Mouse (Mus musculus): ENCODE results near the gene Snta1.
"Not testable (repeated sequence)": the region's sequence is repeated elsewhere in the genome, so short reads cannot be mapped to it uniquely, and the experiment has no call there.

The Snta1 gene

DNA sequence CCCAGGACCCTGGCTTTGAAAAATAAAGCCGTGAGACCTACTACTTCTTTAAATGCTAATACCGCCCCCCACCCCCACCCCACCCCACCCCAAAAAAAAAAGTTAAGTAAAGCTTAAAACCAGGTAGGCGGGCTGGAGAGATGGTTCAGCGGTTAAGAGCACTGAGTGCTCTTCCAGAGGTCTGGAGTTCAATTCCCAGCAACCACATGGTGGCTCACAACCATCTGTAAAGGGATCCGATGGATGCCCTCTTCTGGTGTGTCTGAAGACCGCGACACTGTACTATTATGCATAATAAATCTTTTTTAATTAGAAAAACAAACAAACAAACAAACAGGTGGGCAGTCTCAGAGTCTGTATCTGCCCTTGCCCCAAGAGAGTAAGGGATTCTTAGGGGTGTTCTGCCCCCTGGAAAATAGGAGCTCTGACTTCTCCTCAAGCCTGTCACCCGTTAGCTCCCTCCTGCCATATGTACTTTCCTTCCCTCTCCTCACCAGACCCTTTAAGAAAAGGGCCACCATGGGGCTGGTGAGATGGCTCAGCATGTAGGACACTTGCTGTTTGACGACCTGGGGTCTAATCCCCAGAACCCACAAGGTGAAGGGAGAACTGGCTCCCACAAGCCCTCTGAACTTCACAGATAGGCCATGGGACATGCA, 34.9 kb downstream of the Snta1 start, which contains the start of gene Cdk5rap1:
TSS of gene Cdk5rap1 (minus strand) at position 169 of the 659 bp plus-strand sequence.
- DNase-seq (ENCODE audit: low spot score), result no peak

DNA sequence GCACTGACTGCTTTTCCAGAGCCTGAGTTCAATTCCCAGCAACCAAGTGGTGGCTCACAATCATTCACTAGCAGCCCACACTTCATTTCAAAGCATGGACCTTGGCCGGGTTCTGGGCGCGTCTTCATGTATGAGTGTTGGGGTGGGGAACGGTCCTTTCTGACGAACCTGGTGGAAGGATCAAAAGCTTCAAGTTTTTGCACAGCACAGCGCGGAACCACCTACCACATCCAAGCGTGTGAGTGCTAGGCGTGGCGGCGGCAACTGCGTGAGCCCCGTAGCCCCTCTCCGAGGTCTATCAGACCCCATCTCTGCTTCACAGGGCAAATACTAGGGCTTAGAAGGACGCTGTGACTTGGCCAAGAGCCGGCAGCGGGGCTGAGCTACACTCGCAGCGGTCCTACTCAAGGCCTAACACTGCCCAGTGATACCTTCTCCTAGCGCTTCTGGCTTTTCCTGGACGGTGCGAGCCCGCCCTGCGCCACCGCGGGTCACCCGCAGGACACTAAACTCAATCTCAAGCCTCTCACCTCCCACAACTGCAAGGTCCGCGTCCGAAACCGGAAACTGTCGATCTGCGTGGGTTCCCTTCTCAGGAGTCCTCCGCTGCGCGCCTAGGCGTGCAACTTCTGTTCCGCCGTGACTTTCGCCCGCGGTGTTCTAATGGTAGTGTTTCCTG, 35.6 kb downstream of the Snta1 start:
- peak; percentile 91 for DNase-seq (ENCODE audit: low spot score)

DNA sequence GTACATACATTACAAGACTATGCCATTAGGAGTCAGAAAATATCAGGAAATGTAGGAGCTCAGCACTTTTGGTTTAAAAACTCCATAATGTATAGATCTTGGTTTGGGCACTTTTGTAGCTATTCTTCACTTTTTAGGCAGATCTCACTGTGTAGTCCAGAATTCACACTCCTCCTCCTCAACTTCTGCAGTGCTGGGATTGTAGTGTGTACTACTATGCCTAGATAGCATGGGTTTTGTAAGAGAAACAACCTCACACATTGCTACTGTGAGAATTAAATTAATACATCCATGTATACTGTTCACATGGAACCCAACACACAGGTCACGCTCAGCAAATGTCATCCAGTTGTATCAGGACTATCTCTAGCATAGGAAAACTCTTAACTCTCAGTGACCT, 40.4 kb downstream of the Snta1 start:
- DNase-seq (ENCODE audit: low spot score), result no peak

DNA sequence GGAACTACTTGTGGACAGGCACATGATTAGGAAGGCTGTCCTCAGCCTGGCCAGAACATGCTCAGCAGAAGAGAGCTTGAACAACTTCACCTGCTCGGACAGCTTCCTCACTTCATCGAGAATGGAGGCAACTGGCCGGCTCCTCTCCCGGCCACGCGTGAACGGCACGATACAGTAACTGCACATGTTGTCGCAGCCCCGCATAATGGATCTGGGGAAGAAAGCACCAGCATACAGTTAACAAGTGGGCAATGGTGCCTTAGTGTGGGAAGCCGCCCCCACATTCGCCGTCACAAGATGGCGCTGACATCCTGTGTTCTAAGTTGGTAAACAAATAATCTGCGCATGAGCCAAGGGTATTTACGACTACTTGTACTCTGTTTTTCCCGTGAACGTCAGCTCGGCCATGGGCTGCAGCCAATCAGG, 53.9 kb downstream of the Snta1 start:
- not testable (repeated sequence) for DNase-seq (ENCODE audit: low spot score)

DNA sequence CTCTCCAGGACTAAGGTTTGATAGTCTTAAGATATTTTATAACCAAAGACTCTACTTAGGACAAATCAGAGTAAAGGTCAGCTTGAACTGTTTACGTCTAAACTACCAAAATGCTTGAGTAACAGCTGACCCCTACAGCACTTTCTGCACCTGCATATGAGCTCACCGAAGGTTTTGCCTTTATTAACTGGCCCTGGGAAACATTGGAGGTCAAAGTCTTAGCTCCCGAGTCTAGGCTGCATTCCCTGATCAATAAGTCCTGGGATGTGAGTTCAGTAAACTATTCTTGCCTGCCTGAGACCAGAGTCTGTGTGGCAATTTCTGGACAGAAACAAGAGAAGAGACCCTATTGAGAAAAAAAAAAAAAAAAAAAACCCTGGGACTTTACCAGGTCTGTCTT, 59.7 kb downstream of the Snta1 start:
- no peak for DNase-seq (ENCODE audit: low spot score)

DNA sequence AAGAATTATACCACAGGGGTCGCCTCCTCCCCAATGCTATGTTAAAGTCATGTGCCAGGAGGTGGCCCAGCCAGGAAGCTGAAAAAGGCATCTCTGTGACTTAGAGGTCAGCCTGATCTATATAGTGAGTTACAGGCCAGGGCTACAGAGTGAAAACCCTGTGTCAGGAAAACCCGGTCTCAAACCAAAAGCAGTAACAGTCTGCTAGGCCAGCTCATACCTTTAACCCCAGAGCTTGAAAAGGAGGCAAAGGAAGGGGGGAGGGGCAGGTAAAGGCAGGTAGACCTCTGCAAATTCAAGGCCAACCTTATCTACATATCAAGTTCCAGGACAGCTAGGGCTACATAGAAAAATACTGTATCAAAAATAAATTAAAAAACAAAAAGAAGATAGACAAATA, 68.5 kb downstream of the Snta1 start:
- DNase-seq (ENCODE audit: low spot score), result no peak

DNA sequence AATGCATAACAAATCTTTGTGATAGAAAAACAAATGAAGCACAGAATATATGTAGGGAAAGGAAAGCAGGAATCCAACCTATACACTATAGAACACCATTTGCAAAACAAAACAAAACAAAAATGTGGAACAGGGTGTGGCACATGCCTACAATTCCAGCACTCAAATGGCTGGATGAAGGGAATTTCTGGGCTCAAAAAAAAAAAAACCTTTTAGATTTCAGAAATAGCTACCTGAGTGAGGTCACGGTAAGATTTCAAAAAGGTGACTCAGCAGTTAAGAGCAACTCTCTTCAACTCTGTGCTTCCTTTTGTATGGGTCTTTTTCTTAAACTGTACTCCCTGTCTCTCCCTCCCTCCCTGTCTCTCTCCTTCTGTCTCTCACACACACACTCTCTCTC, 69.7 kb downstream of the Snta1 start:
- no peak for DNase-seq (ENCODE audit: low spot score)

DNA sequence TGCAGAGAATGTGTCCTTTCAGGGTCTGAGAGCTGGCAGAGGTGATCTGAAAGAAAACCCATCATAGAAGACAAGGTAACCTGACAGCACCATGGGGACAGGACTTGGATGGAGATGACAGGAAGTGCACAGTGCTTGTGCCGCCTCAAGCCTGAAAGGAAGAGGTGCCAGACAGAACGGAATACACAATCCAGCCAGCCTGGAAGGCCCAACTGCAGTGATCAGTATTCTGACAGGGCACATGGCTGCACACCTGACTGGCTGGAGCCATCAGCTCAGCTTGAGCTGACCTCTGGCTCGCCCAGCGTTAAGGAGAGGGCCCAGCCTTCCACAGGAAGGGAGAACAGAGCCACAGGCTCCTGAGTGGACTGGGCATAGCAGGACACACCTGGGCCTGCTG, 72.3 kb downstream of the Snta1 start:
- no peak for DNase-seq (ENCODE audit: low spot score)

DNA sequence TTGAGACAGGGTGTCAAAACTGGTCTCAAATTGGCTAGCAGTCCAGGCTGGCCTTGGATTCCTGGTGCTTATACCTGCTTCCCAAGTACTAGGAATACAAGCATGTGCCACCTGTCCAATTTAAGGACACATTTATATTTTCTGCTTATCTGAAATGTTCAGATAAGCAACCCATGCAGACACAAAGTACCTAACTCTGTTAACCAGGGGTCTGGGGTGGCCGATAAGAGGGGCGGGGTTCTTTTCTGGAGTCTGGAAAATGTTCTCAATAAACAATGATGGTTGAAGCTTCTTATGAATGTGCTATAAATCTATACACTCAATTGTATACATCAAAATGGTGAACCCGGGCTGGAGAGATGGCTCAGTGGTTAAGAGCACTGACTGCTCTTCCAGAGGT, 81.0 kb downstream of the Snta1 start:
- no peak for DNase-seq (ENCODE audit: low spot score)
